Mouse (Mus musculus) adrenal gland, postnatal 14 days (tissue): ENCODE data around the gene Eif4g3. TPM values are rescaled to one million over a fixed set of nuclear protein-coding genes. Genes with fewer than 3 reads are reported as not detected.
"Not testable (repeated sequence)": the region's sequence is repeated elsewhere in the genome, so short reads cannot be mapped to it uniquely, and the experiment has no call there.

ENCODE experiments used
- DNase-seq: peaks from one replicate; pipeline ENCODE4 v3.0.0; 2021; ENCODE audit warnings: mixed read lengths
- total RNA-seq: library from RNA; stranded (reverse); gene quantifications from 2 replicates; pipeline ENCODE4 v1.2.3, GENCODE M21; 2021

Eif4g3 gene
- total RNA-seq, 1 experiment from 2014 or later = 104 TPM

DNA sequence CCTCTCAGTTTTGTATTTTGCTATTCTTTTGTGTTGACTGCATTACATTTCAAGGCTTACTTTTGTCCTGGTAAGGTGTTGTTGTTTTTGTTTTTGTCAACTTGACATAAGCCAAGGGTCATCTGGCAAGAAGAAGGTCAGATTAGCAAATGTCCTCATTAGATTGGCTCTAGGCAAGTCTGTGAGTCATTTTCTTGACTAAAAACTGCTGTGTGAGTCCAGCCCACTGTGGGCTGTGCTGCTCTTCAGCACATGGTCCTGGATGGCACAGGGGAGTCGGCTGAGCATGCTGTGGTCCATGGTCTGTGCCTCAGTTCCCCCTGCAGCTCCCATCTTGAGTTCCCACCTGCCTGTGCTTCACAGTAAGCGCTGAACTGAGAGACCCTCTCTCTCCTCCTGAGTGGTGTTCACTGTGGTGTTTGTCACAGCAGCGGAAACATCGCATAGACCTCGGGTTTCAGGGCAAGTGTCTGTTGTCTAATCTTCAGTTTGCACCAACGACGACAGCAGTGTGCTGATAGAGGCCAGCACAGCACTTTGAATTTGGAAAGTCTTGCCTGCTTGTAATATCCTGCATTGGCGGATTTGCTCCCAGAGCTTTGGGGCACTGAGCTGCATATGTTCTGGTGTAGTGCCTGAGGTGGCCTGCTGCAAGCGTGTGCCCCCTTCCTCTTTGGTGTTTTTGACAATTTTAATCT, 30.7 kb downstream of the Eif4g3 start:
- DNase-seq = no peak

- DNase-seq = no peak
Measured at GRCm38 (mm10) chr4:138029168-138029567, 36.3 kb downstream of the Eif4g3 start.

- no peak for DNase-seq
Measured at GRCm38 (mm10) chr4:138031828-138032227, 39.0 kb downstream of the Eif4g3 start.

- no peak for DNase-seq
Measured at GRCm38 (mm10) chr4:138033871-138034270, 41.0 kb downstream of the Eif4g3 start.

- DNase-seq = no peak
Measured at GRCm38 (mm10) chr4:138035435-138036120, 42.8 kb downstream of the Eif4g3 start.

DNA sequence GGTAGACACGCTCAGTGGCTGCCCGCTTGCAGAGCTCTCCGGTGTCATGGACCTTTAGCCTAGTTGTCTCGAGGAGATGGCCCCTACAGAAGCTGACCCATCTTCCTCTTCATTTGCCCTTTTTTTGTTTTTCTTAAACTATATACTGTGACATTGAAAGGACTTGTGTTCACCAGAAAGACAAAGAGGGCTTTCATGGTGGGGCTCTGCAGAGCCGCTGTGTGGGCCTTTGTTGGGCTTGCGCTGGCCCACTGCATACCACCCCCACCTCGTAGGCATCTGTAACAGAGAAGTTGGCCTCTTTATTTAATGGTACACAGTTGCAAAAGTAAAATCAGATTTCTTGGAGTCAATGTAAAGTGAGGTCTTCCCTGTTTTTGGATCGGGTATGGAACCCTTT, 44.3 kb downstream of the Eif4g3 start:
- no peak for DNase-seq

- no peak for DNase-seq
Measured at GRCm38 (mm10) chr4:138037896-138038295, 45.1 kb downstream of the Eif4g3 start.

GRCm38 (mm10) chr4:138038365-138039274, 45.8 kb downstream of the Eif4g3 start:
- peak; percentile 29 for DNase-seq

- DNase-seq = no peak
Measured at GRCm38 (mm10) chr4:138039275-138039651, 46.4 kb downstream of the Eif4g3 start.

DNA sequence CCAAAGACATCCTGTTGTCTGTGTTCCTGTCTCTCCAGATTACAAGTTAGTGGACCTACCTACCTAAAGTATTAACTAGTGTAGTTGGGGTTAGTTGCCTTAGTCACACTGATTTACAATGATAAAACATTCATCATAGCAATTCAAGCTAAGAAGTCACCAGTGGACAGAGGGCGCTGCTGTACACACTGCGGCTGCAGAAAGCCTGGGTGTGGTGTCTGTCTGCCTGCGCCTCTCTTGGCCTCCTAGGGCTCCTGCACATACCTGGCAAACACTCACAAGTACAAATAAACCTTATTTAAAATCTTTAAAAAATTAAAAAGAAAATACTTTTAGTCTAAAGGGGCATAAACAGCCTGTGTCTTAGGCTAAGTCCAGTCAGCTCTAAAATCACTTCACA, 47.8 kb downstream of the Eif4g3 start:
- DNase-seq = no peak

- DNase-seq = no peak
Measured at GRCm38 (mm10) chr4:138041566-138042256, 48.9 kb downstream of the Eif4g3 start.

DNA sequence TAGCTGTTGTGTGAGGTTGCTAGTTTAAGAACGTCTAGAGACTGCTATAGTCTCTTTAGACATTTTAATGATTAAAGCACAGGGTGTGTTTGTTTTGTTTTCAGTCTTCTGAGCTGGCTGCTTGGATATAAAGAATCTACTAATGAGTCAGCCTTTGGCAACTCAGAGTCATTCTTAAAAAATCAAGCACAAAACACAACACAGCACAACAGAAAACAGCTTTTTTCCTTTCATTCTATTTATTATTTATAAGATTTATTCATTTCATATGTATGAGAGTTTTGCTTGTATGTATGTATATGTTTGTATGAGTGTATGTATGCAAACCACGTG, 49.4 kb downstream of the Eif4g3 start:
- DNase-seq = no peak

DNA sequence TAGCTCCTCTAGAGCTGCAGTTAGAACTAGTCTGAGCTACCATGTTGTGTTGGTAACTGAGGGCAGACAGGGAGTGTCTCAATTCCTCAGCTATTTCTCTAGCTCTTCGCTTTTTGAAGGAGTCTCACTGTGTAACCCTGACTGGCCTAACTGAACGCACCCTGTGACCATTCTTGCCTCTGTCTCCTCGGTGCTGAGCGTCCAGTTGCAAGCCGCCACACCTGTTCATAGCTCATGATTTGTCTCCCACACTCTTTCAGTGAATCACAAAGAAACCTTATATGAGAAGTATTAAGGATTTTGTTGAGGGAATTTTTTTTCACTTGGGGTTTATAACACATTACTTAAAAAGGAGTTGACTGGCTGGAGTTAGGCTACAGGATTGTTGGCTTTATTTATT, 49.8 kb downstream of the Eif4g3 start:
- no peak for DNase-seq

GRCm38 (mm10) chr4:138044841-138045500, 52.1 kb downstream of the Eif4g3 start:
- DNase-seq = peak; percentile 59

- peak; percentile 31 for DNase-seq
Measured at GRCm38 (mm10) chr4:138045809-138046208, 53.0 kb downstream of the Eif4g3 start.

DNA sequence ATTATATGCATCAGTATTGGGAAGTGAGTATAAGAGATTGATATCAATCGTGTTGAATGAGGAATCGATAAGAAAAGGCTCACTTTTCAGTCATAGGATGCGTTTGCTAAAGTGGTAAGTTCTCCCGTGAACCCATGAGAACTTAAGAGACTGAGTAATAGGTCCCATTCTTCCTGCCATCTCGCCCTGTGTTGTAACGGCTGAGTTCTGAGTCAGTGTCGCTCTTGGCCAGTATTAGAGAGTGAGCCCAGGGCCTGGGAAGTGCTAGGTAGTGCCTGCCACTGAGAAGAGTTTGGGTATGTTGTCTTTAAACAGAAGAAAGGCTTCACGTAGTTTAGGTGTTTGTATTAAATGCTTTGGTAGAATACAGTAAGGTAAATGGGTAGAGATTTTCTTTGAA, 53.5 kb downstream of the Eif4g3 start:
- DNase-seq = no peak

- DNase-seq = no peak
Measured at GRCm38 (mm10) chr4:138049547-138049946, 56.7 kb downstream of the Eif4g3 start.

GRCm38 (mm10) chr4:138051488-138051887, 58.7 kb downstream of the Eif4g3 start:
- no peak for DNase-seq

DNA sequence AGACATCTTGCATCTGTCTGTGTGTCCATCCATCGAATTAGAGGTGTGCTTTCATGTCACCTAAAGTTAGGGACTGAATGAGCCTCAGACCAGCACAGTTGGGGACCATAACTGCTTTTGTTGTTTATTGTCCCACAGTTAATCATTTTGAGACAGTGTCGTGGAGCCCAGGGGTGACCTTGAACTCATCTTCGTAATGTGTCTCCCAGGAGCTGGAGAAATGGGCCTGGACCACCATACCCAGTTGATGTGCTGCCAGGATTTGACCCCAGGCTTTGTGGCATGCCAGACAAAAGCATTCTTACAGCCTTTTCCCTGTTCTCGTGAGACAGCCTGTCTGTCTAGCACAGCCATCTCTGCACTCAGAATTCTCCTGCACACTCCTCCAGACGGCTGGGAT, 63.8 kb downstream of the Eif4g3 start:
- no peak for DNase-seq

GRCm38 (mm10) chr4:138057196-138057754, 64.5 kb downstream of the Eif4g3 start:
- DNase-seq = not testable (repeated sequence)

- DNase-seq = no peak
Measured at GRCm38 (mm10) chr4:138061161-138061560, 68.3 kb downstream of the Eif4g3 start.
